Mouse (Mus musculus): ENCODE measurements around the gene Gm13276.
"Not testable (repeated sequence)": the region's sequence is repeated elsewhere in the genome, so short reads cannot be mapped to it uniquely, and the experiment has no call there.

Gm13276 gene

DNA sequence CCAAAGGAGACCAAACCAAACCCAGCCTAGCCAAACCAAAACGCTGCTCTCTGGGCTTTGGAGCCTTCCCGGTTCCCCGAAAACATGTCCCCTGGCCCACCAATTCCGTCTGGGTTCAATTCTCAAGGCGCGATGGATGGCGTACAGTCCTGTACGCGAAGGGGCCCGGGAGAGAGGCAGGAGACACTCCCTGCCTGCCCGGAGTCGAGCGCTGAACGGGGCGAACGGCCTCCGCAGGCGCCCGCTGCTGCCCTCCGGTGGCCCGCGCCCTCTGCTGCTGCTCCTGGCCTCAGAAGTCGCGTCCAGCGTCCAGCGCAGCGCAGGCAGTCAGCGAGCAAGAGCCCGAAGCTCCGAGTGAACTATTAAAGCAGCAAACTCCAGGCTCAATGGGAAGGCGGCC, 3.2 kb upstream of the Gm13276 start:
- not testable (repeated sequence) for DNase-seq (ENCODE audit: low spot score in 2 of 2)

DNA sequence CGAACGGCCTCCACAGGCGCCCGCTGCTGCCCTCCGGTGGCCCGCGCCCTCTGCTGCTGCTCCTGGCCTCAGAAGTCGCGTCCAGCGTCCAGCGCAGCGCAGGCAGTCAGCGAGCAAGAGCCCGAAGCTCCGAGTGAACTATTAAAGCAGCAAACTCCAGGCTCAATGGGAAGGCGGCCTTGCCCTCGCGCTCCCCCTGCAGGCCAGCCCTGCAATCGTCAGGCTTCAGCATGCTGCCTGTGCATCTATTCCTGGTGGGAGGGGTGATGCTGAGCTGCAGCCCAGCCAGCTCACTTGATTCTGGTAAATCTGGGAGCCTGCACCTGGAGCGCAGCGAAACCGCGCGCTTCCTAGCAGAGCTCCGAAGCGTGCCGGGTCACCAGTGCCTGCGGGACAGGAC, 2.9 kb downstream of the Gm13276 start, which contains the start of gene Gm13277:
Gm13277 (plus strand) TSS at position 231 of the 400 bp plus-strand sequence.
- peak; percentile 55 to 56 for DNase-seq (ENCODE audit: low spot score in 2 of 2)

DNA sequence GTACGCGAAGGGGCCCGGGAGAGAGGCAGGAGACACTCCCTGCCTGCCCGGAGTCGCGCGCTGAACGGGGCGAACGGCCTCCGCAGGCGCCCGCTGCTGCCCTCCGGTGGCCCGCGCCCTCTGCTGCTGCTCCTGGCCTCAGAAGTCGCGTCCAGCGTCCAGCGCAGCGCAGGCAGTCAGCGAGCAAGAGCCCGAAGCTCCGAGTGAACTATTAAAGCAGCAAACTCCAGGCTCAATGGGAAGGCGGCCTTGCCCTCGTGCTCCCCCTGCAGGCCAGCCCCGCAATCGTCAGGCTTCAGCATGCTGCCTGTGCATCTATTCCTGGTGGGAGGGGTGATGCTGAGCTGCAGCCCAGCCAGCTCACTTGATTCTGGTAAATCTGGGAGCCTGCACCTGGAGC, 5.7 kb downstream of the Gm13276 start, which contains the start of gene Gm13278:
Gm13278 (plus strand) TSS at position 301 of the 400 bp plus-strand sequence.
- DNase-seq (ENCODE audit: low spot score in 2 of 2): not testable (repeated sequence)

DNA sequence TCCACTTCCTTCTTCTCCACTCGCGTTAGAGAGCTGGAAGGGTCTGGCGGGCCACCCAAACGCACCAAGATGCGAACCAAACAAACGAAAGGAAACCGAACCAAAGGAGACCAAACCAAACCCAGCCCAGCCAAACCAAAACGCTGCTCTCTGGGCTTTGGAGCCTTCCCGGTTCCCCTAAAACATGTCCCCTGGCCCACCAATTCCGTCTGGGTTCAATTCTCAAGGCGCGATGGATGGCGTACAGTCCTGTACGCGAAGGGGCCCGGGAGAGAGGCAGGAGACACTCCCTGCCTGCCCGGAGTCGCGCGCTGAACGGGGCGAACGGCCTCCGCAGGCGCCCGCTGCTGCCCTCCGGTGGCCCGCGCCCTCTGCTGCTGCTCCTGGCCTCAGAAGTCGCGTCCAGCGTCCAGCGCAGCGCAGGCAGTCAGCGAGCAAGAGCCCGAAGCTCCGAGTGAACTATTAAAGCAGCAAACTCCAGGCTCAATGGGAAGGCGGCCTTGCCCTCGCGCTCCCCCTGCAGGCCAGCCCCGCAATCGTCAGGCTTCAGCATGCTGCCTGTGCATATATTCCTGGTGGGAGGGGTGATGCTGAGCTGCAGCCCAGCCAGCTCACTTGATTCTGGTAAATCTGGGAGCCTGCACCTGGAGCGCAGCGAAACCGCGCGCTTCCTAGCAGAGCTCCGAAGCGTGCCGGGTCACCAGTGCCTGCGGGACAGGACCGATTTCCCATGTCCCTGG, 8.6 kb downstream of the Gm13276 start, which contains the start of gene Gm13275:
Gm13275 (plus strand) TSS at position 552 of the 740 bp plus-strand sequence.
- peak; percentile 18 to 30 for DNase-seq (ENCODE audit: low spot score in 2 of 2)

DNA sequence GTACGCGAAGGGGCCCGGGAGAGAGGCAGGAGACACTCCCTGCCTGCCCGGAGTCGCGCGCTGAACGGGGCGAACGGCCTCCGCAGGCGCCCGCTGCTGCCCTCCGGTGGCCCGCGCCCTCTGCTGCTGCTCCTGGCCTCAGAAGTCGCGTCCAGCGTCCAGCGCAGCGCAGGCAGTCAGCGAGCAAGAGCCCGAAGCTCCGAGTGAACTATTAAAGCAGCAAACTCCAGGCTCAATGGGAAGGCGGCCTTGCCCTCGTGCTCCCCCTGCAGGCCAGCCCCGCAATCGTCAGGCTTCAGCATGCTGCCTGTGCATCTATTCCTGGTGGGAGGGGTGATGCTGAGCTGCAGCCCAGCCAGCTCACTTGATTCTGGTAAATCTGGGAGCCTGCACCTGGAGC, 11.6 kb downstream of the Gm13276 start, which contains the start of gene Gm13279:
Gm13279 (plus strand) TSS at position 301 of the 400 bp plus-strand sequence.
- DNase-seq (ENCODE audit: low spot score in 2 of 2): not testable (repeated sequence)

DNA sequence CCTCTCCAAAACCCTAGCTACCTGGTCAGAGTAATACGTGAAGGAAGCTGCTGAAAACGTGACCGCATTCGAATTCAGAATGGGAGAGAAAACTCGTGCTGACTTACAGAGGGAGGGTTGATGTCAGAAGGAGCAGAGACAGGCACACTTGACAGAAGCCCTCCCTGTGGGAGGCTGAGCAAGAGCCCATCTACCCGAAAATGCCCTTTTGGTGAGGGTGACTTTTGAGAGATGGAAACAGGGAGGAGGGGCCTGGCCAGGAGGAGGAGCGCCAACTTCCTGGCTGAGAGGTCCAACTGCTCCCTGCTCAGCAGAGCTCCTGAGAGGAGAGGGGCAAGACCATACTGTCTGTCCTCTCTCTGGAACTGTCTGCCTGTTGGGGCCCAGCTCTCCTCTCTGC, 13.9 kb downstream of the Gm13276 start, which contains the start of gene Gm13285:
Gm13285 (plus strand) TSS at position 301 of the 400 bp plus-strand sequence.
- DNase-seq (ENCODE audit: low spot score in 2 of 2): not testable (repeated sequence)

DNA sequence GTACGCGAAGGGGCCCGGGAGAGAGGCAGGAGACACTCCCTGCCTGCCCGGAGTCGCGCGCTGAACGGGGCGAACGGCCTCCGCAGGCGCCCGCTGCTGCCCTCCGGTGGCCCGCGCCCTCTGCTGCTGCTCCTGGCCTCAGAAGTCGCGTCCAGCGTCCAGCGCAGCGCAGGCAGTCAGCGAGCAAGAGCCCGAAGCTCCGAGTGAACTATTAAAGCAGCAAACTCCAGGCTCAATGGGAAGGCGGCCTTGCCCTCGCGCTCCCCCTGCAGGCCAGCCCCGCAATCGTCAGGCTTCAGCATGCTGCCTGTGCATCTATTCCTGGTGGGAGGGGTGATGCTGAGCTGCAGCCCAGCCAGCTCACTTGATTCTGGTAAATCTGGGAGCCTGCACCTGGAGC, 17.4 kb downstream of the Gm13276 start, which contains the start of gene Gm13287:
Gm13287 (plus strand) TSS at position 301 of the 400 bp plus-strand sequence.
- not testable (repeated sequence) for DNase-seq (ENCODE audit: low spot score in 2 of 2)

DNA sequence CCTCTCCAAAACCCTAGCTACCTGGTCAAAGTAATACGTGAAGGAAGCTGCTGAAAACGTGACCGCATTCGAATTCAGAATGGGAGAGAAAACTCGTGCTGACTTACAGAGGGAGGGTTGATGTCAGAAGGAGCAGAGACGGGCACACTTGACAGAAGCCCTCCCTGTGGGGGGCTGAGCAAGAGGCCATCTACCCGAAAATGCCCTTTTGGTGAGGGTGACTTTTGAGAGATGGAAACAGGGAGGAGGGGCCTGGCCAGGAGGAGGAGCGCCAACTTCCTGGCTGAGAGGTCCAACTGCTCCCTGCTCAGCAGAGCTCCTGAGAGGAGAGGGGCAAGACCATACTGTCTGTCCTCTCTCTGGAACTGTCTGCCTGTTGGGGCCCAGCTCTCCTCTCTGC, 19.7 kb downstream of the Gm13276 start, which contains the start of gene Gm13288:
Gm13288 (plus strand) TSS at position 301 of the 400 bp plus-strand sequence.
- DNase-seq (ENCODE audit: low spot score in 2 of 2): not testable (repeated sequence)

DNA sequence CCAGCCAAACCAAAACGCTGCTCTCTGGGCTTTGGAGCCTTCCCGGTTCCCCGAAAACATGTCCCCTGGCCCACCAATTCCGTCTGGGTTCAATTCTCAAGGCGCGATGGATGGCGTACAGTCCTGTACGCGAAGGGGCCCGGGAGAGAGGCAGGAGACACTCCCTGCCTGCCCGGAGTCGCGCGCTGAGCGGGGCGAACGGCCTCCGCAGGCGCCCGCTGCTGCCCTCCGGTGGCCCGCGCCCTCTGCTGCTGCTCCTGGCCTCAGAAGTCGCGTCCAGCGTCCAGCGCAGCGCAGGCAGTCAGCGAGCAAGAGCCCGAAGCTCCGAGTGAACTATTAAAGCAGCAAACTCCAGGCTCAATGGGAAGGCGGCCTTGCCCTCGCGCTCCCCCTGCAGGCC, 20.3 kb downstream of the Gm13276 start:
- DNase-seq (ENCODE audit: low spot score in 2 of 2): not testable (repeated sequence)

DNA sequence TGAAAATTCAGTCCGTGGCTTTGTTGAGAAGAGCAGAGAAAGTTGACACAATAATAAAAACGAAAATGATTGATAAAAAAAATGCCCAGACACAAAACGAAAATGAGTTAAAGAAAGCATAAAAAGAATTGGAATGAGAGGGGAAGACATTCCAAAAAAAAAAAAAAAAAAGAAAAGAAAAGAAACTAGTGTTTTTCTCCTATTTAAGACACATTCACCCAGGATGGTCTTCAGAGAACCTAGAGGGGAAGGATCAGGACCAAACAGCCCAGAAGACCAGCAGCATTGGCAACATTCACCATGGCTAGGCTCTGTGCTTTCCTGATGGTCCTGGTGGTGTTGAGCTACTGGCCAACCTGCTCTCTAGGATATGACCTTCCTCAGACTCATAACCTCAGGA, 30.4 kb downstream of the Gm13276 start, which contains the start of gene Ifna7:
Ifna7 (plus strand) TSS at position 301 of the 400 bp plus-strand sequence.
- DNase-seq (ENCODE audit: low spot score in 2 of 2): no peak

DNA sequence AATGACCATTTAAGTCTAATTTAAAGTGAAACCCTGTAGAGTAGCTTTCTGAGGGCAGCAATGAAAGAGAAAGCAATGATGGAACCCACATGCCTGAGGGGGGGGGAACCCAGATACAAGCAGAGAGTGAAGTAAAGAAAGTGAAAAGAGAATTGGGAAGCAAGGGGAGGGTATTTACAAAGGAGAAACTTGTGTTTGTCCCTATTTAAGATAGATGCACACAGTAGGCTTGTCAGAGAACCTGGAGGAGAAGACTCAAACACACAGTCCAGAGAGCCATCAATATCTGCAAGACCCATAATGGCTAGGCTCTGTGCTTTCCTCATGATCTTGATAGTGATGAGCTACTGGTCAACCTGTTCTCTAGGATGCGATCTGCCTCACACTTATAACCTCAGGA, 34.1 kb downstream of the Gm13276 start, which contains the start of gene Ifna11:
Ifna11 (plus strand) TSS at position 301 of the 400 bp plus-strand sequence.
- DNase-seq (ENCODE audit: low spot score in 2 of 2): no peak

DNA sequence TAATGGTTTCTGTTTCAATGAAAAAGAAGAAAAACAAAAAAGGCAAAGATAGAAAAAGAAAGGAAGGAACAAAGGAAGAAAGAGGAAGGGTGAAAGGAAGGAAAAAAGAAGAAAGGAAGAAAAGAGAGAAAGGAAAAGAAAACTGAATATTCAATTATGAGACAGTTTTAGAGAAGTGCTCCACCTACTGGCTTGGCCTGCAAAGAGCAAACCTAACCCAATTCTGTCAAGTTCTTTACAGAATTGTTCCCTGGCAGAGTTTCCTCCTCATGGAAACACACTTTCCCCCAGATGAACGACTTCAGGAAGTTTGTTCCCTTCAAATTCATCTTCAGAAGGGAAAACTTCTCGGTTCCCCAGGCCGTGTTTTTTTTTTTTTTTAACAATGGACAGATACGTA, 37.5 kb downstream of the Gm13276 start:
- no peak for DNase-seq (ENCODE audit: low spot score in 2 of 2)

DNA sequence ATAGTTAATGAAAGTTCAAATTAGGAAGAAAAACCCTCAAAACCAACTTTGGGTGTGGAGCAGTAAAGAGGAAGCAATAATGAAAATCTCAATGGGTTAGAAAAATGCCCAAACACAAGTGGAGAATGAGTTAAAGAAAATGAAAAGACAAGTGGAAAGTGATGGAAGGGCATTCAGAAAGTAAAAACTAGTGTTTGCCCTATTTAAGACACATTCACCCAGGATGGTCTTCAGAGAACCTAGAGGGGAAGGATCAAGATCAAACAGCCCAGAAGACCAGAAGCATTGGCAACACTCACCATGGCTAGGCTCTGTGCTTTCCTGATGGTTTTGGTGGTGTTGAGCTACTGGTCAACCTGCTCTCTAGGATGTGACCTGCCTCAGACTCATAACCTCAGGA, 41.6 kb downstream of the Gm13276 start, which contains the start of gene Ifna6:
Ifna6 (plus strand) TSS at position 301 of the 400 bp plus-strand sequence.
- DNase-seq (ENCODE audit: low spot score in 2 of 2): not testable (repeated sequence)

DNA sequence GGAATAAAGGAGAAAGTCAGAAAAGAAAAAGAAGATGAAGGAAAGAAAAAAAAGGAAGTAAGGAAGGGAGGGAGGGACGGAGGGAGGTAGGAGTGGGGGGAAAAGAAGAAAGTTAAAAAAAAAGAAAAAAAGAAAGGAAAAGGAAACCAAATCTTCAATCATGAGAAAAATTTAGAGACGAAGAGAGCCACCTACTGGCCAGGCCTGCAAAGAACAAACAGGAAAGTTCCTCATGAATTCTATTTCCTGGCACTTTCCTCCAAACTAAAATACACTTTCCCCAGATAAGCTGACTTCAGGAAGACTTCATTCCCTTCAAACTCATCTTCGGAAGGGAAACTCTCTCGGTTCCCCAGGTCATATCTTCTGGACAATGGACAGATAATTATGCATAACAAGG, 45.0 kb downstream of the Gm13276 start:
- peak in 1 of 2 experiments; percentile 3 for DNase-seq (ENCODE audit: low spot score in 2 of 2)

DNA sequence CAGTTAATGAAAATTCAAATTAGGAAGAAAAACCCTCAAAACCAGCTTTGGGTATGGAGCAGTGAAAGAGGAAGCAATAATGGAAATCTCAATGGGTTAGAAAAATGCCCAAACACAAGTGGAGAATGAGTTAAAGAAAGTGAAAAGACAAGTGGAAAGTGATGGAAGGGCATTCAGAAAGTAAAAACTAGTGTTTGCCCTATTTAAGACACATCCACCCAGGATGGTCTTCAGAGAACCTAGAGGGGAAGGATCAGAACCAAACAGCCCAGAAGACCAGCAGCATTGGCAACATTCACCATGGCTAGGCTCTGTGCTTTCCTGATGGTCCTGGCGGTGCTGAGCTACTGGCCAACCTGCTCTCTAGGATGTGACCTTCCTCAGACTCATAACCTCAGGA, 49.7 kb downstream of the Gm13276 start, which contains the start of gene Ifna5:
Ifna5 (plus strand) TSS at position 301 of the 400 bp plus-strand sequence.
- DNase-seq (ENCODE audit: low spot score in 2 of 2): not testable (repeated sequence)
